Mouse (Mus musculus) mouse embryonic stem cell (cell line): ENCODE results near the gene Ap1s2.

Experiments
- in situ Hi-C, 2 experiments: fragments of 300-500 bp; cut with MboI; formaldehyde crosslinking; loops; 1 replicate in 1 of 2; 3 replicates in 1 of 2; pipeline ENCODE4 v1.14.3; 2019 to 2020; ENCODE audit warnings: low sequenced_read_pairs in 2 of 2, low pct_unique_long_range_greater_than_20kb in 1 of 2, mixed read lengths in 1 of 2; ENCODE audit not compliant: unreplicated experiment in 1 of 2

The Ap1s2 gene

GRCm38 (mm10) chrX:163957381-163957780 lies 48.6 kb downstream of the Ap1s2 start:
- in situ Hi-C loops = loop anchor here (25.0 kb wide), 1 partner anchor 455 kb away; the partner anchor contains the start of gene Piga (in 2 of the 2)

GRCm38 (mm10) chrX:163957803-163958466 lies 49.1 kb downstream of the Ap1s2 start:
- in situ Hi-C loops = loop anchor here (25.0 kb wide), 1 partner anchor 454 kb away; the partner anchor contains the start of gene Piga (in 2 of the 2)

GRCm38 (mm10) chrX:163958467-163958875 lies 49.7 kb downstream of the Ap1s2 start, which contains the start of gene Zrsr2:
TSS of gene Zrsr2 (minus strand) at chrX:163958661.
- in situ Hi-C loops = loop anchor here (25.0 kb wide), 1 partner anchor 454 kb away; the partner anchor contains the start of gene Piga (in 2 of the 2)

- in situ Hi-C loops = no loop called here
Measured at GRCm38 (mm10) chrX:163981092-163981491, 72.3 kb downstream of the Ap1s2 start.

- in situ Hi-C loops = no loop called here
Measured at GRCm38 (mm10) chrX:163981500-163981899, 72.7 kb downstream of the Ap1s2 start.

- in situ Hi-C loops = no loop called here
Measured at GRCm38 (mm10) chrX:163982129-163982528, 73.3 kb downstream of the Ap1s2 start.
